Mouse (Mus musculus): ENCODE data around the gene Pafah1b3.
A peak's percentile ranks its signal among the peaks of the same experiment; 100 is the strongest.
"Not testable (repeated sequence)": the region's sequence is repeated elsewhere in the genome, so short reads cannot be mapped to it uniquely, and the experiment has no call there.

Pafah1b3 gene

DNA sequence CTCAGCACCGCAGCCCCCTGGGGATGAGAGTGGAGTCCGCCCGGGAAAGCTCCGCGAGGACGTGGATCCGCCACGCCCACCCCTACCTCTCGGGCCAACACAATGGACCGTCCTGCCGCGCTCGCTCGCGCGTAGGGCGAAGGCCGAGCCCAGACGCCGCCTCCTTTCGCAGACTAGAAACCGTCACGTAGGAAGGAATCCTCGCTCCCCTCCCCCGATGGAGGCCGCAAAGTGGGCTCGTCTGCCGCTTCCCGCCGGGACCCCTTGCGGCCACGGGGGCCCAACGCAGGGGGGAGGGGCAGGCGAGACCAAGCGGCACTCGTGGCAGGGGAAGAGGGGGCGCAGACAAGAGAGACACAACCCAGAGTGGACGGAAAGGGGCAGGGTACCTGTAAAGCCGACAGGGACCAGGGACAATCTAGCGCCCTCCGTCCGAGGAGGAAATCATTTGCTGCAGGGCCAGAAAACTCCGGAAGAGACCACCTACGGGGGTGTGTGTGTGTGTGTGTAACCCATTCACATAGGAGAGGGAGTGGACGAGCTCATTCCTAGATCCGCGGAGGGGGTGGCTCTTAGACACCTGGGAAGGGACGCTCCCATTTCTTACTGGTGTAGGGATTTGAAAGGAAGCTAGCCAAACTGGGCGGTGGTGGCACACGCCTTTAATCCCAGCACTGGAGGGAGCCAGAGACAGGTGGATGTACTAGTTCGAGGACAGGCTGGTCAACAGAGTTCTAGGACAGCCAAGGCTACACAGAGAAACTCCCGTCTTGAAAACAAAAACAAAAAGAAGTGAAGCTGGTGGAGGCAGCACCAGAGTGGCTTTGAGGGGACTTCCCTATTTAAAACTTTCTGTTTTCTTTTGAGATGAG is at the start of gene Pafah1b3:
Pafah1b3 (minus strand) TSS at position 533 of the 872 bp plus-strand sequence.
- DNase-seq (ENCODE audit: low spot score in 2 of 2): peak; percentile 70 to 74

DNA sequence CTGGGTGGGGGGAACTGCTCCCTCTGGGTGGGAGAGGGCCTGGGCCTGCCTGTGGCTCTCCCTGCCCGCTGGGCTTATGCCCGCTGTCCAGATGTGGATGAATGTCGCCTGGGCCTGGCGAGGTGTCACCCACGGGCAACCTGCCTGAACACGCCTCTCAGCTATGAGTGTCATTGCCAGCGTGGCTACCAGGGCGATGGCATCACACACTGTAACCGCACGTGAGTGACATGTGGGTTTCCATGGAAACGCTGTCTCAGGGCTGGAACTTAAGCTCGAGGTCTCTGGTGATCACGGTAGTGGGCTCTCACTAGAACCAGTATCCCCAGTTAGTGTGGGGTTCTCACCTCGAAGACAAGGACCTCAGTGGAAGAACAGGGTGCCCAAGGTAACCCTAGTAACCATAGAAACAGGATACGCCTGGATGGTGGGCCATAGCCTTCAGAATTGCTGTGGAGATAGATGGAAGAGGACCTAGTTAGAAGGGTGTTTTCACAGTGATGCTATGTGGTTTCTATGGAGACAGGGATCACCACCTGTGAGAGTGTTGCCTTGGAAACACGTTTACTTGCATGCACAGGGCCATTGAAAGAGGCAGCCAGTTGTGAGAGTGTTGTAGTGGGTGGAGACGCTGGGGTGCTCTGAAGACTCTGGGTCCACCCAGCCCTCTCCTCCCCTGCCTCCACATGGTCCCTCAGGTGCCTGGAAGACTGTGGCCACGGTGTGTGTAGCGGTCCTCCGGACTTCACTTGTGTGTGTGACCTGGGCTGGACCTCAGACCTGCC is 43.4 kb upstream of the Pafah1b3 start:
- DNase-seq (ENCODE audit: low spot score in 2 of 2): no peak

DNA sequence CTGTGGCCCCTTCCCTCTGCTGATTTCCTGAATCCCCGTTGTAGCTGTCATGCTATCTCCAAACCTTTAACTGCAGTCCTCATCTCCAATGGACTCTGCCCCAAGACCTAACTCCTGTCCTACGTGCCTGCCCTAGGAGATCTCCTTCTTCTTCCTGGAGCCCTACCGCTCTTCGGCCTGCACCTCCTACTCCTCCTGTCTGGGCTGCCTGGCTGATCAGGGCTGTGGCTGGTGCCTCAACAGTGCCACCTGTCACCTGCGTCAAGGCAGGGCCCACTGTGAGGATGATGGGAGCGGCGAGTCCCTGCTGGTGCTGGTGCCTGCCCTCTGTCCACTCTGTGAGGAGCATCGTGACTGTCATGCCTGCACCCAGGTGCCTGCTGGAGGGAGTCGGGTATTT is 41.5 kb upstream of the Pafah1b3 start:
- DNase-seq (ENCODE audit: low spot score in 2 of 2): no peak

DNA sequence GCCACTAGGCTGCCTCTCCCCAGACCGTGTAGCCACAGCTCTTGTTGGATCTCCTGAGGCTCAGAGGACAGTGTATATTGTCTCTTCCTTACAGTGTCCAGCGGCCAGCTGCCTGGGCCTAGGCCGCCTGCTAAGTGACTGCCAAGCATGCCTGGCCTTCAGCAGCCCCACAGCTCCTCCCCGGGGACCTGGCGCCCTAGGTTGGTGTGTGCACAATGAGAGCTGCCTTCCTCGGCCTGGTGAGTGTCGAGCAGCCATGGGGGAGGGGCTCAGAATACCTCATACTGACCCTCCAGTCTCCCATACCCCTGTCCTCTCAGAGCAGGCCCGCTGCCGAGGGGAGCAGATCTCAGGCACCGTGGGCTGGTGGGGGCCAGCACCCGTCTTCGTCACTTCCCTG is 36.7 kb upstream of the Pafah1b3 start:
- no peak for DNase-seq (ENCODE audit: low spot score in 2 of 2)

DNA sequence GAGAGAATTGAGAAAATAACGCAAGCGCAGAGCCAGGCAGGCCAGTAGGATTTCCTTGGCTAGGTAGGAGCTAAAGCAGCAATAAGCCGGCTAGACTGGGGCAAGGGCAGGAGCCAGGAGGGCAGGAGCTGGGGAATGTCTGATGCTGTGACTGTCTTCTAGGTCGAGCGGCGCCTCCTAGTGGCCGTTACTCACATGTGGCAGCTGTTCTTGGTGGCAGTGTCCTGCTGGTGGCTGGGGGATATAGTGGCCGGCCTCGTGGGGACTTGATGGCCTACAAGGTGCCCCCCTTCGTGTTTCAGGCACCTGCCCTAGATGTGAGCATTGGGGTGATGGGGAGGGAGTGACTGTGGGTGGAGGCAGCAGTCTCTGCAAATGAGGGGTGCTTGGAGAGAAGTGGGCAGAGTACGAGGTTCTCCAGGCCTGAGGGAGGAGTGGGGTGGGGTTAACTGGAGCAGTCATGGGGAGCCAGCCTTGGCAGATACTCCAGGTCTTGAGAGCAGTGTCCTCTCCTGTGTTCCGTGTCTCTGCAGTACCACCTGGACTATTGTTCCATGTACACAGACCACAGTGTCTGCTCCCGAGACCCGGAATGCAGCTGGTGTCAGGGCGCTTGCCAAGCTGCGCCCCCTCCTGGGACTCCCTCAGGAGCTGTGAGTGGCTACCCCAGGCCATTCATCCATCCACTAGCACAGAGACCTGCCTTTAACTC is 36.0 kb upstream of the Pafah1b3 start:
- DNase-seq (ENCODE audit: low spot score in 2 of 2): peak; percentile 32 to 64

DNA sequence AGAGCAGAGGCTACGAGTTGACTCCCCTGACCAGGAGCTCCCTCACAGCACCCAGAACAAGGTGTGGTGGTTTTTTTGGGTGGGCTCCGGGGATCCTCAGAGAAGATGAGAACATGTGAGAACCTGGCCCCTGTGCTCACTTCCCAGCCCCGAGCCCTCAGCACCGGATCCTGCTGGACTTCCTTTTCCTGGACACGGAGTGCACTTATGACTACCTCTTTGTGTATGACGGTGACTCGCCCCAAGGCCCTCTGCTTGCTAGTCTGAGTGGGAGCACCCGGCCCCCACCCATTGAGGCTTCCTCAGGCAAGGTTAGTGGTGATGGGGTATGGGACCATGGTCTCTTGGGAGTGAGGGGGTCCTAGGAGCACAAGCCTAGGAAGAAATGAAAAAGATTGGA is 28.4 kb upstream of the Pafah1b3 start:
- DNase-seq (ENCODE audit: low spot score in 2 of 2): peak; percentile 21 to 42

DNA sequence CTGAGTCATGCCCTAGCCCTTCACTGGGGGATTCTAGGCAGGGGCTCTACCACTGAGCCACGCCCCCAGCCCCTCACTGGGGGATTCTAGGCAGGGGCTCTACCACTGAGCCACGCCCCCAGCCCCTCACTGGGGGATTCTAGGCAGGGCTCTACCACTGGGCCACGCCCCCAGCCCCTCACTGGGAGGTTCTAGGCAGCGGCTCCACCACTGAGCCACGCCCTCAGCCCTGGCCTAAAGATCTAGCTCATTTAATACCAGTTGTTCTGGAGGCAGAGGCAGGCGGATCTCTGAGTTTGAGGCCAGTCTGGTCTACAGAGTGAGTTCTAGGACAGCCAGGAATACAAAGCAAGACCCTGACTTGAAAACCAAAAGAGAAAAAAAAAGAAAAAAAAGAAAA is 27.6 kb upstream of the Pafah1b3 start:
- DNase-seq (ENCODE audit: low spot score in 2 of 2): not testable (repeated sequence)

DNA sequence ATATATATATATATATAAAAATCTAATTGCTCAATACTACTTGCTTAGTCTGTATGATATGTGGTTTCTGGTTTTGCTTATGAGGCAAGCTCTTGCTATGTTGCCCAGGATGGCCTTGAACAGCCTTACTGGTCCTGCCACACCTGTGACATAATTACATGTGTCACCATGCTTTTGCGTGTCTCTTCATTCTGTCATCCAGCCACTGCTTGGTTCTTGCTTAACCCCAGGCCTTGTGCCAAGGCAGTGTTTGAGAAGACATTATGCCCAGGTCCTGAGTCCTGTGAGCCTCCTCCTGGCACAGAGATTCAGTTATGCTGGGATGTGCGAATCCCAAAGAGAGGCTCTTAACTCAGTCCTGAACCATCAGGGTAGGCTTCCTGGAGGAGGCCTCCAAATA is 25.4 kb upstream of the Pafah1b3 start:
- no peak for DNase-seq (ENCODE audit: low spot score in 2 of 2)

DNA sequence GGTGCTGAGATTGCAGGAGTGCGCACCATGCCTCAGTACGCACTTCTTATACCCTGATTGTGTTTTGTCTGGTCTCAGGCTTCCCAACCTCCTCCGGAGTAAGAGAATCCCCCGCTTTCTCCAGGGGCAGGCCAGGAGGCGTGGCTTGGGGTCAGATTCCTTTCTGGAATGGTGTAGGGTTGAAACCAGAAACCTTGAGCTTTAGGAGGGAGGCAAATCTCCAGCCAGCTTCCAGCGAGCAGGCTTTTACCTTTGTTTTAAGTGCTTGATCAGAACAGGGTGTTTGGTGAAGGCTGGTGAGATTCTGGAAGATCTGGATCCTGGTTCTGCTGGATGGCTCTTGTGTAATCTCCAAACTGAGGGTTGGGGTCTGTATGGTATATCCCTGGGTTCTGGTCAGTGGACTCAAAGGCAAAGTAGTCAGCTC is 24.3 kb upstream of the Pafah1b3 start:
- no peak for DNase-seq (ENCODE audit: low spot score in 2 of 2)

DNA sequence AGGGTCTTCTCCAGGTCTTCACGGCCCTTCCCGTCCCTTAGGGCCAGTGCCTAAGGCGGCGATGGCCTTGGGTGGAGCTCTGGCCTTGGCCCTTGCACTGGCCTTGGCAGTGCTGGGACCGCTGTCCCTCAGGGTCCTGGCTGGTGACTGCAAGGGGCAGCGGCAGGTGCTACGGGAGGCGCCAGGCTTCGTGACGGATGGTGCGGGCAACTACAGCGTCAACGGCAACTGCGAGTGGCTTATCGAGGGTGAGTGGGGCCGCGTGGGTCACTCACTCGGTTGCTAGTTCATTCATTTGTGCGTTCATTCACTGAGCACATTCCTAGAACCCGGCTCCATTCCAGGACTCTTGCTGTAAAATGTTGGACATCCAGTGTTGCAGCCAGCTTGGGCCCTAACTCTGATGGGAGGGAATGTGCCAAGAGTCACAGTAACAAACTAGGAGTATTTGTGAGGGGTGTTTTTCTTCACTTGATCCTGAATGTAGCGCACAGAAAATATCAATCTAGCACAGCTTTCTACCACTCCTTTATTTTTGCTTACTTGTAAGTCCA is 19.7 kb upstream of the Pafah1b3 start:
- no peak for DNase-seq (ENCODE audit: low spot score in 2 of 2)

DNA sequence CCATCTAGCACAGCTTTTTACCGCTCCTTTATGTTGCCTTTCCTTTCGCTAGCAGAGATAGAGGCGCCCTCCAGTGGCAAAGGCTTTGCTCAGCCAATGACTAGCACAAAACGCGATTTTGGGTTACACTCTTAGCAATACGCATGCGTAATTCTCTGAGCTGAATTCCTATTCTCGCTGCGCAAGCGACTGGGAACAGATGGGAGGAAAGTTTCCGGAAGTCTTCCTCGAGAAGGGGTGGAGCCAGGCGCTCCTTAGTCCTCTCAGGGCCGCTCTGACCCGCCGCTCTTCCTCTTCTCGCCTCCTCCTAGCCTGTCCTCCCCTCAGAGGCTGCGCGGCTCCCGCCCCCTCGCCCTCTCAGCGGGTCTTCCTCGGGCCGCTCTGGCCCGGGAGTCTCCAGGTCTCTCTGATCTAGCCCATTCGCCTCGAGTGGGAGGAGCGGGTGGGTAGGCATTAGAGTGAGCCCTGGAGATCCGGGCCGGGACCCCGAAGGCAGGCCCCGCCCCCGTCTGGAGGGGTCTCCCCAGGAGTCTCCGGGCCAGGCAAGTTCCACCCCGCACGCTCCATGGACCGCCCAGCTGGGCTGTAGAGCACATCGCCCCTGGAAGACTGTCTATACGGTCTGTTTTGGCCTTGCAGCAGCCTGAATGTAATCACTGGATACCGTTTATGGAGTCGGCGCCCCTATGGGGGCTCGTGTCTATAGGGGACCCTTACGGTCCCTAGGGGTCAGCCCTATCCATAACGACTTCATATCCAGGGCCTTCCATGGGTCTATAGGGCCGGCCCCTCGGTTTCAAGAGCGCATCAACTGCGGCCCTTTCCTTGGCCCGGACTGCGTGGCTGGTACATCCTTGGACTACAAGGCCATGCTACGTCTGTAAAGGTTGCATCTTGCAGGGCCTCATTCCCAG is 19.0 kb upstream of the Pafah1b3 start, which contains the start of gene Megf8:
Megf8 (plus strand) TSS at position 633 of the 914 bp plus-strand sequence.
- peak; percentile 97 for DNase-seq (ENCODE audit: low spot score in 2 of 2)

DNA sequence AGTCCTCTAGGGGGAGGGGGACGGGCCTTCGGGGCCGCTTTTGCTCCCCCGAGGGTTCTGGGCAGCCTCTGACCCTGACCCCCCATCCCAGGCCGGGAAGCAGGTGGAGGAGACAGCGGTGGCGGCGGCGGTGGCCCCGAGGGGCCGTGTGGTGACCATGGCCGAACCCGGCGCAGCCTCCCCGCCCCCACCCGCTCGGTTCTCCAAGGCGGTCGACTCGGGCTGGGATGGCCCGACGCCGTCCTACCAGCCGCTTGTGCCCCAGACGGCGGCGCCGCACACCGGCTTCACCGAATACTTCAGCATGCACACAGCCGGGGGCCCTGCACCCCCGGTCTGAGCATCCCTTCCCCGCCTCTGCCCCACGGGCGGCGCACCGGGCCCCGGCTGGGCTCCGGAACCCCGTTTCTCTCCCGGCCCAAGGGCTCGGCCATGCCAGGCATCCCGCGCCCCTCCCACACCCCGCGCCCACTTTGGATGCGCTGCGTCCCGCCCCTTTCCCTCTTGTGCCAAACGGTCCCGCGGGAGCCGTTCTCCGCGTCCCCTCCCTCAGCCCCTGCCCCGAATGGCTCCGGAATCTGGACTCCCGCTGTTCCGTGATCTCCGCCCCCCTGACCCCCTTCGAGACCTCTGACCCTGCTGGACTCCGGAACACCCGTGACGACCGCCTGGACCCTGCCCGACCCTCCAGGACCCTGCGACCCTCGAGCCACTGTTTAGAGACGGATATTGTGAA is 17.7 kb upstream of the Pafah1b3 start:
- DNase-seq (ENCODE audit: low spot score in 2 of 2): peak in 1 of 2 experiments; percentile 25

DNA sequence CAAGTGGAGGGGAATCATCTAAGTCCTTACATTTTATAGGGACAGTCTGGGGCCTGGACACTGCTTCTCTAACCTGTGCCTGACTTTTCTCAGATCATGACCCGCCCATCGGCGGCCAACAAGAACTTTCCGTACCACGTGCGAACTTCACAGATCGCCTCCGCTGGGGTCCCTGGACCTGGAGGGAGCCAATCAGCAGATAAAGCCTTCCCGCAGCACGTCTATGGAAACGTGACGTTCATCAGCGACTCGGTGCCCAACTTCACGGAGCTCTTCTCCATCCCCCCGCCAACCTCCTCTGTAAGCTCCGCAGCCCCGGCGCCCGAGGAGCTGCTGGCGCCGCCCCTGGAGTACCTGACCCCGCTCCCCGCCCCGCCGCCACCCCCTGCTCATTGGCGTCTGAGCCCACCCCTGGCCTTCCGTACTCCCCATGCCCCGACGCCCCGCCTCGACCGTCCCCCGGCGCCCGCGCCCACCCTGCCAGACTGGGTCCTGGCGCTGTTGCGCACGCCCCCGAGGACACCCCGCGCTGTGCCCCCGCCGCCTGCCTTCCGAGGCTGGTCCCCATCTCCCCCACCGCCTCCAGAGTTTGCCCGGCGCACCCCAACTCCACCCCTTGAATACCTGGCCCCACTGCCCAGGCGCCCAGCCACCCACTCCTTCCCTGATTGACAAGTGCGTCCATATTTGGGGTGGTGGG is 17.0 kb upstream of the Pafah1b3 start:
- DNase-seq (ENCODE audit: low spot score in 2 of 2): no peak

DNA sequence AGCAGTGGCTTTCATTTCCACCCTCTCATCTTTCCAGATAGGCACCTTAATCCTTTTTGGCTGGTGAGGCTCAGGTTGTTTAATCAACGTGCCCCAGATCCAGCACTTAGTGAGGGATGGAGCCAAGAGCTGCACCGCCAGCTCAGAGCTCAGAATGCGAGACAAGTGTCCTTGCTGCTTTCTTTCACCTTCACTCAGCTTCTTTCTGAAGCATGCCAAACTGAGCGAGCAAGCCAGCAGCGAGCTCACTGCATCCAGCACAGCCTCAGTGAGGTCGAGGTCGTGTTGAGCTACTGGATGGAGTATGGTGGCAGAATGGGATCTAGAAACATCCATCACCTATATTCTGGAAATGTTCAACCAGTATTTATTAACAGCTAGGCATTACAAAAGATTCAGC is 15.5 kb upstream of the Pafah1b3 start:
- no peak for DNase-seq (ENCODE audit: low spot score in 2 of 2)

DNA sequence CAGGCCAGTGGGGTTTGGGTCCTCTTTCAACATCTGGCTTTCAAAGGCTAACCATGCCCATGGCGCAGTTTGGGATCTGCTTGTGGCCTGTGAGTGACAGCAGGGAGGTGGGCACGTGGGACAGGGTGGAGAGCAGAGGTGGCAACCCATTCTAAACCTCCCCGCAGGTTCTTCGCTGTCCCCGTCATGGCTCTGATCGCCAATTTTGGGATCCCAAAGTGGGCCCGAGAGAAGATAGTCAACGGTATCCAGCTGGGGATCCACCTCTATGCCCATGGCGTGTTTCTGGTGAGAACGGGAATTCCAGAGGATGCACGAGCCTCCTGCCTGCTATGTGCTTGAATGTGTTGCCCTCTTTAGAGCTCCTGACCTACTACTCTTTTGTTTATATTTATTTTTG is 13.4 kb upstream of the Pafah1b3 start:
- DNase-seq (ENCODE audit: low spot score in 2 of 2): no peak

DNA sequence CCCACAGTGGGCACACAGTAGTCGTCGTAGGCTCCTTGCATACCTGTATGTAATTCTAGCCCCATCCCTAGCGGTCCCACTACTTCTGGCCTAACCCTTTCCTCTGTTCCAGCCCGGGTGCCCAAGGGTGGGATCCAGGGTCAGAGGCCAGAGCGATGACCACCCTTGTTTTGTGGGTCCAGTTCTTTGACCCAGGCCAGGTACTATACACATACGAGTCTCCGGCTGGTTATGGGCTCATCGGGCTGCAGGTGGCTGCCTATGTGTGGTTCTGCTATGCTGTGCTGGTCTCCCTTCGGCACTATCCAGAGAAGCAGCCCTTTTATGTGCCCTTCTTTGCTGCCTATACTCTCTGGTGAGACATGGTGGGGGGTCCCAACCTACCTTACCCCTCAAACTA is 11.6 kb upstream of the Pafah1b3 start:
- no peak for DNase-seq (ENCODE audit: low spot score in 2 of 2)

DNA sequence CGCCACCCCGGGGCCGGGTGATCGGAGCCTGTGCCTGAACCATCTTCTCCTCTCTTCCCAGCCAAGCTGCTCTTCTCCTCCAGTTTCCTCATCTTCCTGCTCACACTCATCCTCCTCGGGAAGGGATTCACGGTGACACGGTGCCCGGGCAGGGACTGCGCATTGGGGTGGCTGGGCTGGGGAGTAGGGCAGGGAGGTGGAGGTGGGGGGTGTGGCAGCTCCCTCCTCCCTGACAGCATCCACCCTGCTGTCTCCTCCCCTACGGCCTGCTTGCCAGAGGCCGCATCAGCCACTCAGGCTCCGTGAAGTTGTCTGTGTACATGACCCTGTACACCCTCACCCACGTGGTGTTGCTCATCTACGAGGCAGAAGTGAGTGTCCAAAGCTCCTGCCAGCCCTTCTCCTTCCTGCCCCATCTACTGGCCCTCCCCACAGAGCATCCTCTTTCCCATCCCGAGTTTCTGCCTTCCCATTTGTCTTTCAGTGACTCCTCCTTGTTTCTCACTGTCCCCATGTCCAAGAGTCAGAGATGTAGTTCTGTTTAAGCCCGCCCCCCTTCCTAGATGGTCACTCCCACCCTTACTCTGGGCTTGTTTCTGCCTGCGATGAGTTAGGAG is 11.0 kb upstream of the Pafah1b3 start:
- no peak for DNase-seq (ENCODE audit: low spot score in 2 of 2)

DNA sequence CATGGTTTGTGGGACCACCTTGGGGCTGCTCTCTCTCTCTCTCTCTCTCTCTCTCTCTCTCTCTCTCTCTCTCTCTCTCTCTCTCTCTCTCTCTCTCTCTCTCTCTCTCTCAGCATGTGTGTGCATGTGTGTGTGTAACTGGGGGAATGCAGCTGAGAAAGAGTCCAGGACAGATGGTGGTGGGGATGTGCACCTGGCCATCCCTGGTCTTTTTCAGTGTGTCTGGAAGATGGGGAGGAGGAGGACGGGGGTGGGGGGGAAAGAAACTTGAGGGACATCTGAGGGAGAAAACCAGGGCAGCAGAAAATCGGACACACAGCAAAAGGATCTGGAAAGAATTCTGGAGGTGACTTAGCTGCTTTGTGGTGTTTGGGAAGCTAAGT is 8.8 kb upstream of the Pafah1b3 start:
- DNase-seq (ENCODE audit: low spot score in 2 of 2): no peak

Data from heart, adult 9 months (tissue).